Mouse (Mus musculus) CD4-positive, CD25-positive, alpha-beta regulatory T cell, adult 4 months (primary cell): Measurements from ENCODE around the gene Unc13d. TPM values are rescaled to one million over a fixed set of nuclear protein-coding genes. Genes with fewer than 3 reads are reported as not detected.
"Not testable (repeated sequence)": the region's sequence is repeated elsewhere in the genome, so short reads cannot be mapped to it uniquely, and the experiment has no call there.

Experiments used
- ATAC-seq: one replicate; pipeline ENCODE4 v1.8.0; 2017
- polyA plus RNA-seq, 2 experiments: library from polyadenylated mRNA; unstranded; fragments of 100-300 nt; shearing (Covaris generic); gene quantifications; one replicate each; pipeline ENCODE4 v1.2.1; 2017

Gene Unc13d
- polyA plus RNA-seq, result 100 to 1,000 TPM in 1 of 2 experiments, 10 to 100 TPM in 1; 73.8 to 138 TPM

DNA sequence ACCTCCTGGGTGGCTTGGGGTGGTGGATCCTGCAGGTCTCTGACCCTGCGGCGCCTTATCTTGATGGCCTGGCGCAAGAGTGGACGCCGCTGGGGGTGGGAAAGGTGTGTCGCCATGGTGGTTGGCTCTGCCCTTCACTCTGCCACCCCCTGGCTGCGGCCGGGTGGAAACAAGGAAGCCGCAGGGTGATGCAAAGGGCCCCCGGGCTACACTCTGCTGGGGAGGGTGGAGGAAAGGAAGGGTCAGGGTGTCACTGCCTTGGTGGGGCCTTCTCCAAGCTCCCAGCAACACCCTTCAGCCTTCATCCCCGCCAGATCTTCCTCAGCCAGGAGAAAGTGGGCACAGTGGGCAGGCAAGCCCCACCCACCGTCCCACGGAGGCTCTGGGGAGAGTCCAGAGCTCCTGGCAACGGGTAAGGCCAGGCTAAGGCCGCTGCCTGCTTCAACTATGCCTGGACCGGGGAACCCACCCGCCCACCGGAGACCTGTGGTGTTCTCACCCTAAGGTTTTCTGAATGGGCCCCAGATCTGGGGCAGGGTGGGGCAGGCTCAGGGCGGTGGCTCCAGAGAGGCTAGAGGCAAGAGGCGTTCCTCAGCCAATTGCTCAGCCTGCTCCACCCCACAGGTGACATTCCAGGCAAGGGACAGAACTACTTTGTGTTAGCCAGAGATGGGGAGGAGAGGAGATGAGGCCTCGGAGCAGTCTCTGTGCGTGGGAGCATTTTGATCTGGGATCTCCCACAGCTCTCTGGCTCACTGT lies at the start of gene Unc13d:
Unc13d (minus strand) TSS at position 516 of the 759 bp plus-strand sequence.
- peak; percentile 54 for ATAC-seq

DNA sequence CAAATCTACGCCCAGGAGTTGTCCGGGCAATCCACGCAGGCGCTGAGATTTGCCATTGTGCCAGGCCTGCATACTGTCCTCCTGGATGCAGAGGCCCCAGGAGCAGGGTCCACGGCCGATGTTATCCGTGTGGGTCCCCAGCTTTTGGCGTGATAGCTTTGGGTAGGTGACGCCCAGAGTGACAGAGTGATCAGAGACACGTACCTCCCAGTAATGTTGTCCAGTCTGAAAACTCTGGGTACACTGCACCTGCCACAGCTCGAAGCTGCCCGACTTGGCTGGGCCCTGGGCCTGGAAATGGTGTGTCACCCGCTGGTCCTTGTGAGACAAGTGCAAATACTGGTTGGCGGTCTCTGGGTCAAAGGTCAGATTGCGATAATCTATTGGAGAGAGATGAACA lies 48.5 kb upstream of the Unc13d start:
- ATAC-seq, result no peak

DNA sequence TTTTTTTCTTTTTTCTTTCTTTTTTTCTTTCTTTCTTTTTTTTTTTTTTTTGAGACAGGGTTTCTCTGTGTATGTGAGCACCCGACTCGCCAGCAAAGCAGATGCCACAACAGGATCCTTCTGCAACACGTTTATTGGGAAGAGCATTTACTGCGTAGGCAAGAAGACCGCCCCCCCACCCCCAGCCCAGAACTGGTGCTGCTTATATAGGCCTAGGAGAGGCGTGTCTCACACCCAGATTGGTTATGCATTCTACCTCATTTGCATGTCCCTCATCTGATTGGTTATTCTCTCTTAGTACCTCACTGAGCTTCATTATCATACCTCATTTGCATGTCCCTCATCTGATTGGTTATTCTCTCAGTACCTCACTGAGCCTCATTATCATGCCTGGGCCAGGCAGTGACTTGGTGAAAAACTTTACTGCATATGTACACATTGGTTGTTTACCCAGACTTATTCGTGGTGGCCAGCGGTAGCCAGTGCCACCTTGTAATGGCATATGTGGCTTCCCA lies 44.0 kb upstream of the Unc13d start:
- ATAC-seq, result not testable (repeated sequence)

DNA sequence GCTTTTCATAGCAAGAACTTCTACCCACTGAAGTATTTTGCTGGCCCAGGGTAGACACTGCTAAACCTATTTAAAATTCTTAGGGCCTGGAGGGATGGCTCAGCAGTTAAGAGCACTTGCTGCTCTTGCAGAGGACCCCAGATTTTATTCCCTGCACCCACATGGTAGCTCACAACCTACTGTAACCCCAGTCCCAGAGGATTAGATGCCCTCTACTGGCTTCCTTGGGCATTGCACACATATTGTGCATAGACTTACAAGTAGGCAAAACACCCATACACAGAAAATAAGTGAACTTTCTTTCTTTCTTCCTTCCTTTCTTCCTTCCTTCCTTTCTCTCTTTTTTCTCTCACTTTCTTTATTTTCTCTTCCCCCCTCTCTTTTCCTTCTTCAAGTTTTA lies 40.1 kb upstream of the Unc13d start:
- ATAC-seq, result no peak

DNA sequence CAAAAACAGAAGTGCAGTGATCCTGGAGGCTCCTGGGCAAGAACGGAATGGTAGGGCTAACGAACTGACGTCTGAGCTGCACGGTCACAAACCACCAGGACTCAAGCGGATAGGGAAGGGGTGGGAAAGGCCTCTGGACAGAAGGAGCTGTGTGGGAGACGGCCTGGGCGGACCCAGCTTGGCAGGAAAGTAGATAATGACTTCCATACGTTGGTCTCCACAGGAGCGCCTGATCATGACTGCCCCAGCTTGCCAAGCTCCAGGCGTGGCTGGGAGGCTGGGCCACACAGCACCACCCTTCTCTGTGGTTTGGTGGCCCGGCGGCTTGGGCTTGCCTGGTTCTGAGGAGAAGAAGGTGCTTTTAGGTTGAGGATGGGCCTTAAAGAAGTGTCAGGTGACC lies 39.5 kb upstream of the Unc13d start:
- no peak for ATAC-seq

DNA sequence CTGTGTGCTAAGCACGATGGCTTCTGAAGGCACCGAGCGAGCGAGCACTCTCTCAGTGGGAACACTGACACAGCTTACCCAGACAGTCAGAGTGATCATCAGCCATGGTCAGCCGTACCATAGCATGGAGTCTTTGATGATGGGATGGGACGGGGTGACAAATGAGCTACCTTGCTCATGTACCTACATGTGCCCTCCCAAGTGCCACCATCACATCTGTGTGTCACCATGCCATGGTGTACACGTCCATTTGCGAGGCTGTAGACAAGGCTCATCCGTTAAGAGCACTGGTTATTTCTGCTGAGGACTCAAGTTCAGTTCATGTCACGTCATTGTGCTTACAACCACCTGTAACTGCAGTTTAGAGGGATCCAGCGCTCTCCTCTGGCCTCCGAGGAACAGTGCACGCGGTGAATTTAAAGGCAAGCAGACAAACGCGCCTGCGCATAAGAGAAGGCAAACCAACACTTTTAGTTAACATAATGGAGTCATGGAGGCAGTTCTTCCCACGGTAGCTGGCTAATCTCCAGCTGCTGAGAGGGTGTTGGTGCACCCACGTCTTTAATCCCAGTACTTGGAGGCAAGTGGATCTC lies 33.9 kb upstream of the Unc13d start:
- no peak for ATAC-seq

DNA sequence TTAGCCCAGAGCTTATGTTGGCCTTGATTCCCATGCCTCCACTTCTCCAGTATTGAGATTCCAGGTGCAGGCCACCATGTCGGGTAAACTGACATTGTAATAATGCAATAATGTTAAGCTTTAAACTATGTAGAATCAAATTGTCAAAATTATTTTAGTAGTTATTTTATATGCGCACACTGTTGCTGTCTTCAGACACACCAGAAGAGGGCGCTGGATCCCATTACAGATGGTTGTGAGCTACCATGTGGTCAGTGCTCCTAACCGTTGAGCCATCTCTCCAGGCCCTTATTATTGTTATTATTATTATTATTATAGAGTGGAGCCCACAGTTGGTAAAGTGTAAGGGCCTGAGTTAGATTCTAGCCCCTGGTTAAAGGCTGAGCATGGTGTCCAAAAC lies 33.3 kb upstream of the Unc13d start:
- ATAC-seq, result no peak

DNA sequence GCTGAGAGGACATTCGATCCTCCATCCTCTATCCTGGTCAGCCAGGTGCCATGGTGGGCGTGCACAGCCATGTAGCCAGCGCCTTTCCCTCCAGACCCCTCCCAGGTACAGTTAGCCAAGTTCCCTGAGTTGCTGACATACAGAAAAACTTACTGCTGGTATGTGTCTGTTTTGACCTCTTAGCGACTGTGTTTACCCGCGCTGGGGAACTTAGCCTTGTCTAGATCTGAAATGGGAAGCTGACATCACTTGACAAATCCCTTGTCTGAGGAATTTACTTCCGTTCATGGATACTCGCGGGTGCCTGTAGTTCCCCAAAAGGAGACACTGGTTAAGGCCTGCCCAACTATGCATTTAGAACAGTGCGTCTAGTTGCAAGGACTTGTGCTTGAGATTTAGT lies 32.8 kb upstream of the Unc13d start:
- no peak for ATAC-seq

DNA sequence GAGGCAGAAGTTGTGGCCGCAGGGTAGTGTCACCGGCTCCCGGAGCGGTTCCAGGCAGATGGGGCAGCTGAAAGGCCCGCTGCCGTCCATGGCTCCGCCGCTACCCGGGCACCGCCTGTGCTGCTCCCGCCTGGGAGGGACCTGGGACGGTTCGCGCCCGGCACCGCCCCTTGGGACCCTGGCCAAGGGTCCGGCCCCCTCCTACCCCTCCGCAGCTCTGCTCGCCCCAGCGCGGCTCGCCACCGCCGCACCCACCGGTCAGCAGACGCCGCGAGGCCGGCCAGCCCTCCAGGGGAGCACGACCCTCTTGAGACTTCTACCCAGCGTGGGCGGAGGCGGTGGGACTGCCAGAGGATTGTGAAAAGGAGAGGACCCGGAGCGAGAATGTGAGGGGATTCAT lies 32.4 kb upstream of the Unc13d start:
- no peak for ATAC-seq

DNA sequence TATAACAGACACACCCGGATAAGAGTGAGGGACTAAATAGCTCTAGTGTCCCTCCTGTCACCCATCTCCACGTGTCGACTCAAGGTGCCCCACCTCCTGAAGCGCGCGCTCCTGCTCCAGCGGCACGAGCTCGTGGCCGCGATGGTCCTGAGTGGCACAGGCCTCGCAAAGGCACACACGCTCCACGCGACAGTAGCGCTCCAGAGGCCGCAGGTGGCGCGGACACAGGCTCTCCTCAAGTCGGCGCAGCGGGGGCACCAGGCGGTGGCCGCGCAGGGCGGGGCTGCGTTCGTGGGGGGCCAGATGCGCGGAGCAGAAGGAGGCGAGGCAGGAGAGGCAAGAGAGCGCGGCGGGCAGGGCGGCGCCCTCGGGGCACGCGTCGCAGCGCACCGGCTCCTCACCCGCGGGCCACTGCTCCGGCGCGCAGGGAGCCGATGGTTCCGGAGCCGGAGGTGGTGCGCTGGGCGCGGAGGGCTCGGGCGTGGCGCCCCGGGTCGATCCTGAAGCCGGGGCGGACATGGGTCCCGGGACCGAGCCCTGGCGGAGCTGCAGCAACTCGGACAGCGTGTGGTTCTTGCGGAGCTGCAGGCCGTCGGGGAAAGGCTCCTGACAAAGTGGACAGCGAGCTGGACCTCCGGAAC lies 31.8 kb upstream of the Unc13d start:
- ATAC-seq, result no peak

DNA sequence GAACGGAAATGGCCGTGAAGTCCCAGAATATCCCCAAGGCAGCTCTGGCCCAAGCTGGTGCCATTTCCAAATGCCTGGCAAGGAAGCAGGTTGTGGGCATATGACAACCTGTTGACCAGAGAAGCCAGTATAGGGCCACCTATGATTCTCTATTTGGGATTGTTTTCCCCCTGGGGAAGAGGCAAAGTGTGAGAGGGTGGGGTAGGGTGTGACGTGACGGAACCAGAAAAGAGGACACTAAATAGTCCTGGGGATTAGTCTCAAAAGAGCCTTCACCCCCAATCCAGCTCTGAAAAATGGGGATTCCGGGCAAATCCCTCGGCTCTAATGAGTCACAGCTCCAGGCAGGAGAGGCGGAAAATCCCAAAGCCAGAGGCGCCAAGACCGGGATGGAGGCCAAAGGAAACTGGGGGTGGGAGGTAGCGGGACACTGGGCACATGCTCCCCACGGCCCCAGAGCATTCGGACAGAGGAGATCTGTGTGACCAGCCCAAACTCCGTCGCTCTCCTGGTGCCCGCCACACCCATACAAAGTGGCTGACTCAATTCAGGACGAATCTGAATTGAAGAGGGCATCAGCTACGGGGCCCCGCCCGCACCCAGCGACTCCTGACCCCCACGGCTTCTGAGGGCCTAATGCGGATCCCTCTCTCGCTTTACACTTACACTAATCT lies 30.8 kb upstream of the Unc13d start:
- ATAC-seq, result no peak

DNA sequence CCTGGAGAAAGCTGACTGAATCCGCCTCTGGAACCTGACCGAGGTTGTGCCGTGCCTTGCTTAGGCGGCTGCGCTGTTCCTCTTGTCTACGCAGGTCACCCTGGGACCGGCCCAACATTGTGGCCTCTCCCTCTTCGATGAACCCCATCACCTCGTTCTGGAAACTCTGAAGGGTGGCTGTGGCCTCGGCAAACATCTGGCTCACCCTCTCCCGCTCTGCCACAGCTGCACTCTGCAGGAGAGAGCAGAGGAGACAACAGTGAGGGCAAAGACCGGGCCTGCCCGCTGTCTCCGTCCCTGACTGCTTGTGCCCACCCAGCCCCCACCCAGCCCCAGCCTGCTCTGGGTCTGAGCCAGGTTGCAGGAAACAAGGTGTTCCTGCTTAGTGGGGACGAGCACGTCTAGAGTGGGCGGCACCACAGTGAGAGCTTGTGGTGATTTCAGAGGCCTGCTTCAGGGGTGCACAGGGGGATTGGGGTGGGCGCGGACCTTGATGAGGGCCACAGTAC lies 30.1 kb upstream of the Unc13d start:
- no peak for ATAC-seq

DNA sequence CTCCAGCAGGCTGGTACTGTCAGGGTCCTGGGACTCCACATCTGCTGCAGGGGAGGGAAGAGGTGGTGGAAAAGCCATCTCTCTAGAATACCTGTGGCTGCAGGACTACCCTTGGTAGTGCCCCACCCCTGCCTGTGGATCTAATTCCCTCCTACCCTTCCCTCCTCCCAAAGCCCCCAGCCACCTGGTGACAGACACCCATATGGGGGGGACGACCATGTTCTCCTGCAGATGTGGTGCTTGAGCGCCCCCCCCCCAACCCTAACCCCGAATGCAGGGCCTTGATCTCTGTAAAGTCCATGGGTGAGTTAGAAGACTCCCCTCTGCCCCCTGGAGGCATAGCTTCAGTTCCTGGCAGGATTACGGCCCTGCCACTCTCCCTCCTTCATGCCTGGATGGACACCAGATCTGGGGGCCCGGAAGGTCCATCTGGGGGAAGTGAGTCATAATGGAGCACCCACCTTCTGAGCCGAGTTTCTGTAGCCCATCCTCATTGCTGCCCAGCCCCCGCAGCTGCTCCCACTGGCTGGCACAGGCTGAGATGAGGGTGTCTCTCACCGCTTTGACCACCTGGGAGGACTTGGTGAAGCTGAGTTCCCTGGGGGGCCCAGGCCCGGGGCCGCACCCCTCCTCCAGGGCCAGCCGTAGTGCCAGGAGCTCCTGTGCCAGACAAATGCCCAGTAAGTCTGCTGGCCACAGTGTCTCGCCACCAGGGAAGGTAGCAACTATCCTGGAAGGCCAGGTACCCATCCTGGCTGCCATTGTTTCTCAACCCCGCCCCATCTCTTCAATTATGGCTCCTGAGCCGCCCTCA lies 29.4 kb upstream of the Unc13d start:
- ATAC-seq, result no peak

DNA sequence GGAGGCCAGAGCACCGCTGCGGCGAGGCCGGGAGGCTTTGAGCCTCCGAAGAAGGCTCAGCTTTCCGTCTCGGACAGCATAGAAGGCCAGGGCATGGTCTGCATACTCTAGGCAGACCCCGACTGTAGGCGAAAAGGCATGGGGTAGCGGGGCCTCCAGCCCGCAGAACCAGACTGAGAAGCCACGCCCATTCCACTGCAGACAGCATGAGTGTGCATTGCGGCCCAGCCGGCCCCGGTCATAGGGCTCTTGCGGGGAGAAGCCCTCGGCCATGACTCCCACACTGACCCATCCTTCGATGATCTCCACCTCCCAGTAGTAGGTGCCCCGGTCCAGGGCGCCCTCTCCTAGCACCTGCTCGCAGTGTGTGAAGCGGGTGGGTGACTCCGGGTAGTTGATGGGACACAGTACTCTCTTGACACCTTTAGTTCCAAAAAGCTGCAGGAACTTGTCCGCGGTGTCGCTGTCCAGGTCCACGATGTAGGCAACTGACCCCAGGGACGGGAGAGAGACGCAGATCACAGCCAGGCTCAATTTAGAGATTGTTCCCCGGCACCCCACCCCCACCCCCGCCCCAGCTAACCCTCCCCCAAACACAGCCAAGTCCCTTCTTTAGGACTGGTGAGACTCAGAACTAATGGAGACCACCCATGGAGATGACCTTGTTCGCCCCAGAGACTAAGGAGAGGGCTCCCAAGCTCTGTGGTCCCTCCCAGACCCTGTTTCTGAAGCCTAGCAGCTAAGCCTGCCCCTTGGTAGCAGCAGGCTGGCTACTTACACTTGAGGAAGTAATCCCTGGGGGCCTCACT lies 28.6 kb upstream of the Unc13d start:
- ATAC-seq, result no peak

DNA sequence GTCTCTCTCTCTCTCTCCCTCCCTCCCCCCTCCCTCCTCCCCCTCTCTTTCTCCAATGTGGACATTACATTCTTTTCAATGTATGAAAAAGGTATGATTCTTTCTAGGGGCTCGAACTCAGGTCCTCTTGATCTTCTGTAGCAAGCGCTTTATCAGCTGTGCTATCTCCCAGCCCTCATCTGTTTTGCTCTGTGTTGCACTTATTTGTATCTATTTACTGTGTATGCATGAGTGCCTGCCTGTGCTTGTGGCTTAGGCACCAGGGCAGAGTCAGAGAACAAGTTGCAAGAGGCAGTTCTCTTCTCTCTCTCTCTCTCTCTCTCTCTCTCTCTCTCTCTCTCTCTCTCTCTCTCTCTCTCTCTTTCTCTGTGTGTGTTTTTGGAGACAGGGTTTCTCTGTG lies 27.3 kb upstream of the Unc13d start:
- no peak for ATAC-seq

DNA sequence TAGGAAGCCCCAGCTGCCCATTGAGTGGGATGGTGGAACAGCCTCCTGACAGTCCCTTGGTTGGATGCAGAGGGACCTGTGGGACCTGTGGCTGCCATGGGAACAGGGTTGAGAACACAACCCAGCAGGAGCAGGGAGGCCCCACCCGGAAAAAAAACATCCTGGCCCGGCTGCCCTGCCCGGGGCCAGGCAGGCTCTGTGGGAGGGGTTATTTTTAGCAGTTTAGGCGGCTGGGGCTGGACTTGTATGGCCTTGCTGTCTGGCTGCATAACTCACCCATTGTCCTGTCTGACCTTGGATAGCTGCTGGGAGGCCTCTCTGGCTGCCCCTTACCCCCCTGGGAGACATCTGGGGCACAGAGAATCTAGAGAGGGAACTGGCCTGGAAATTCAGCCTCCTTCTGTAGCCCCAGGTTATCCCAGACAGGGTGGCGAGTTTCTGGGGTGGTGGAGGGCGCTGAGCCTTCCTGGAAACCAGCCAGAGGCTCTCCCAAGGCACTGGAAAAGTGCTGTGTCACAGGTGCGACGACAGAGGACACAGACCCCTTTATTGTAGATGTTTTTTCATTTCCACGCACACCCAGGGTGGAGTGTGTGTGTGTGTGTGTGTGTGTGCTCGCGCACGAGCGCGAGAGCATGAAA lies 26.4 kb upstream of the Unc13d start:
- no peak for ATAC-seq

DNA sequence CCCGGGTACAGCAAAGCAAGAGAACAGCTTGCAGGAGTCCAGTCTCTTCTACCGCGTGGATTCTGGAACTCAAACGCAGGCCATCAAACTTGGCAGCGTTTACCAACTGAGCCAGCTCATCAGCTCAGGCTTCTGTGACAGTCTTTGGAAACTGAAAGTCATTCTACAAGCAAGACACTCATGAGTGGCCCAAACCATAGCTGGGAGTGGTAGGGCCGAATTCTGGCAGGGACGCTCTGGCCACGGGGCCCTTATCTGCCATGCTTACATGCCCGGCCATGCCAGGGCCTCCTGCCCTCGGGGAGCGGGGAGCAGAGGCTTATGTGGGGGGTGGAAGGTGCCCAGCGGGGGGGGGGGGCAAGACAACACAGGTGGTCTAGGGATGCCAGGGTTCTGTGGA lies 25.8 kb upstream of the Unc13d start:
- no peak for ATAC-seq

DNA sequence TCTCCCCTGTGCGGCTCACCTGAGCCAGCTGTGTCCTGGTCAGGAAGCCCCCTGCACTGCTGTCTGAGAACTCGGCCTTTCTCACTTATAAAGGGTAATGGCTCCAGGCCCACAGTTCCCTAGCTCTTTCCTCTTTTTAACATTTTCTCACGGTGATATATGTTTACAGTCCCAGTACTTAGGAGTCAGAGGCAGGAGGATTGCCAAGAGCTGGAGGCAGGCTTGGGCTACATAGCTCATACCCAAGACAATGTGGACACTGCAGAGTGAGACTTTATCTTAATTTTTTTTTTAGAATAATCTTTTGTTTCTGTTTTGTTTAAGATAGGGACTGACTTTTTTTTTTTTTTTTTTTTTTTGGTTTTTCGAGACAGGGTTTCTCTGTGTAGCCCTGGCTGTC lies 24.7 kb upstream of the Unc13d start:
- ATAC-seq, result no peak

DNA sequence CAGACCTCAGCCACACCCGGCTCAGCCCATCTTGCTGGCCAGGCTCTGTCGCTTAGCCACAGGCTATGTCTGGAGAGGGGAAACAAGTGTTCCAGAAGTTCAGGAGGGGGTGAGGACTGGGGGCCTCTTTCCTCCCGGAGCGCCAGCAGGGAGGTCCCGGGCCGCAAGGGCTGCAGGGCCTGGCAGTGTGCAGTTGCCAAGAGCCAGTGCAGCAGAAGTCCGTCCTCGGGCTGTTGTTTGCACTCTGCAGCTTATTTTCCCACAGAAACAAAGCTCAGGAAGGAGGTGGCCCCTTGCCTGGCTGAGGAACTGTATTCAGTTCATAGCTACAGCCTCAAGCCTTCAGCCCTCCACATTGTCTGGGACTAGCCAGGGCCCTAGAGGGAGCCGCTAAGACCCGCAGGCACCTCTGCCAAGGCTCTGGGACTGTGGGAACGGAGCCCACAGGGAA lies 24.2 kb upstream of the Unc13d start:
- ATAC-seq, result no peak

DNA sequence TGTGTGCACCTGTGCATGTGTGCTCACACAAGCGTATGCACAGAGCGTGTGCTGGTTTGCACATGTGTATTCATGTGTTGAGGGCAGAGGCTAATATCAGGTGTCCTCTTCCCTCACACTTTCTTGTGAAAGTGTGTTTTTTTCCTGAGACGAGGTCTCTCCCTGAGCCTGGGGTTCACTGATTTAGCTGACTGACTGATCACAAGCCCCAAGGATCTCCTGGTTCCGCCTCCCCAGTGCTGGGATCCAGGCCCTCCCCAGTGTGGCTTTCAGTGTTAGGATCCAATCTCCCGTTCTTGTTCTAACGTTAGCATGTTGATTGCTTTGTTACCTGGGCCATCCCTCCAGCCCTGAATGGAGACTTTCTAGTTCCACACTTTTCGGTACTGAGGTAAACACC lies 23.1 kb upstream of the Unc13d start:
- no peak for ATAC-seq

DNA sequence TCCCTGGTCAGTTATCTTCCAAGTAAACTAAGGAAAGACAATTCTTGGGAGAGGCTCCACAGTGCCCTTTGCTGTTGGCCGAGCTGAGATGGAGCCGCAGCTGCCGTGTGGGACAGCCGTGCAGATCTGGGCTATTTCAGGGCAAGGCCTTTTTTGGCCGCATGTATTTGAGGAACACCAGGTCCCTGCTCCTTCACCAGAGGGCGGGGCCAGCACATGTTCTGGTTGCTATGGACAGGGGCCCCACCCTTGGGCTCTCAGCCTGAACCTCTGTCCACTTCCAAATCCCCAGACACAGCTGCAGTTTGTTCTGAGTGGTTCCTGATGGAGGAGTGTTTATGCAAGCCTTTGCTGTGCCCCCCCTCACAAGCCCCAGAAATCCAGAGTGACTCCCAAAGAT lies 22.6 kb upstream of the Unc13d start:
- no peak for ATAC-seq
